Mouse (Mus musculus) forebrain, embryonic 15.5 days (tissue): ENCODE results near the gene Clpb. TPM values are rescaled to one million over a fixed set of nuclear protein-coding genes. Genes with fewer than 3 reads are reported as not detected.

Experiments
- ATAC-seq: fragments of 200-750 bp; cut with Nextera tagmentation; replicated peaks from 2 replicates; pipeline ENCODE4 v1.8.0; 2017; ENCODE audit warnings: mild to moderate bottlenecking, moderate TSS enrichment, moderate library complexity
- H3K27ac ChIP-seq: fragments of 300-500 bp; sonication (generic); replicated peaks from 2 replicates; pipeline ENCODE4 v1.5.1; 2015; ENCODE audit warnings: mild to moderate bottlenecking, inconsistent platforms
- H3K27me3 ChIP-seq: fragments of 300-500 bp; sonication (generic); 2 replicates; pipeline ENCODE4 v1.6.1; 2015; ENCODE audit warnings: inconsistent platforms
- H3K36me3 ChIP-seq: fragments of 300-500 bp; sonication (generic); 2 replicates; pipeline ENCODE4 v1.6.1; 2015; ENCODE audit warnings: mild to moderate bottlenecking, inconsistent platforms
- H3K4me1 ChIP-seq: fragments of 300-500 bp; sonication (generic); 2 replicates; pipeline ENCODE4 v1.6.1; 2015; ENCODE audit warnings: inconsistent platforms
- H3K4me2 ChIP-seq: fragments of 300-500 bp; sonication (generic); replicated peaks from 2 replicates; pipeline ENCODE4 v1.6.1; 2015; ENCODE audit warnings: mild to moderate bottlenecking, inconsistent platforms
- H3K4me3 ChIP-seq: fragments of 300-500 bp; sonication (generic); 2 replicates; pipeline ENCODE4 v1.5.1; 2015; ENCODE audit warnings: mild to moderate bottlenecking, inconsistent platforms
- H3K9ac ChIP-seq: fragments of 300-500 bp; sonication (generic); replicated peaks from 2 replicates; pipeline ENCODE4 v1.6.1; 2015; ENCODE audit warnings: mild to moderate bottlenecking, inconsistent platforms
- H3K9me3 ChIP-seq: fragments of 300-500 bp; sonication (generic); 2 replicates; pipeline ENCODE4 v1.6.1; 2016; ENCODE audit warnings: inconsistent platforms
- WGBS: fragments of 180-500 bp; shearing (Covaris S2); methylation state at CpG from one replicate; pipeline ENCODE4 v1.1.7; 2015; ENCODE audit warnings: mixed read lengths; 5-methylcytosine and 5-hydroxymethylcytosine counted together
- polyA plus RNA-seq: library from polyadenylated mRNA; unstranded; fragments of >200 nt; fragmentation: Nextera tagmentation; extraction: Ambion mirVana; gene quantifications from 2 replicates; pipeline ENCODE4 v1.2.1, GENCODE M21; 2015

Gene Clpb
- polyA plus RNA-seq, 1 experiment from 2014 or later = 48.0 TPM

DNA sequence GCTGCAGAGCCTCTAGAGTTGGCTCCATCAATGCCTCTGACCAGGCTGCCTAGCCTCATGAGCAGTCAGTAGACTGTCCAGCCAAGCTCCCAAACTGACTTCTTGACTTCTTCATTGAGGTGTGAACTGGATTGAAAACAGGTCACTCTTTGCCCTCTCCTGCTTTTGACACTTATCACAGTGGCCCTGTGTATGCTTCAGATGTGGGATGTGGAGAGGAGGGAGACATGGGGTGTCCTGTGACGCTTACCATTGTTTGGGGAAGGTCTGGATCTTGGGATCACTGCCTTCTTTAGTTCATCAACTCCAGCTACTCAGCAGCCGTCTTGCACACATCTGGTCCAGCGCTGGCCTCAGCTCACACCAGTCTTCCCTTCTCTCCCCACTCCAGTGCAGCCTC lies 36.9 kb downstream of the Clpb start:
- 68% methylated on average over 3 of the region's 3 CpGs for WGBS
- Histone ChIP-seq H3K27me3 (no peaks in the 10 kb centered on the region), H3K4me1 (peaks cover 14% of the 10 kb centered on the region), H3K9me3 (no peaks in the 10 kb centered on the region), H3K9ac (no peak overlapping the region), H3K4me2 (no peak overlapping the region), H3K27ac (no peak overlapping the region), H3K4me3 (no peak overlapping the region), H3K36me3 (no peaks in the 10 kb centered on the region)
- ATAC-seq = no peak

DNA sequence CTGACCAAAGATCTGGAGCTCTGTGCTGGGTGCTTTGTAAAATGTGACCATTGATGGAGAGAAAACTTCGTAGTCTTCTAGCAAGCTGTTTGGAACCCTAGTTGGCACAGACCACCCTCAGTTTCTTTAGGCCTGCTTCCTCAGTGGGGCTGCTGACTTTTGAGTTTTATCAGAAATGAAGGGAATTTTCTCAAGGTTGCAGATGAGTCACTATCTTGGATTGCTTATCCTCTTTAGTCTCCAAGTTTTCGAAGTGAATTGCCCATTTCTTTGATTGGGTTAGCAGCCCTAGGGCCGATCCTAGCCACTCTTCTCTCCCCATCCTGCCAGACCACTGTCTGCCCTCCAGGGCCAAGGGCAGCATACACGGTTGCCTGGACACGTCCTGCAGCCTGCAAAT lies 39.3 kb downstream of the Clpb start:
- Histone ChIP-seq H3K27me3 (no peaks in the 10 kb centered on the region), H3K9ac (no peak overlapping the region), H3K4me1 (0 out of 2 replicates have a peak, but pooled peaks cover 2% of the 10 kb centered on the region), H3K4me3 (no peak overlapping the region), H3K27ac (no peak overlapping the region), H3K4me2 (no peak overlapping the region), H3K36me3 (peaks cover 4% of the 10 kb centered on the region), H3K9me3 (no peaks in the 10 kb centered on the region)
- WGBS = 86% methylated on average over 5 of the region's 5 CpGs
- ATAC-seq = no peak

DNA sequence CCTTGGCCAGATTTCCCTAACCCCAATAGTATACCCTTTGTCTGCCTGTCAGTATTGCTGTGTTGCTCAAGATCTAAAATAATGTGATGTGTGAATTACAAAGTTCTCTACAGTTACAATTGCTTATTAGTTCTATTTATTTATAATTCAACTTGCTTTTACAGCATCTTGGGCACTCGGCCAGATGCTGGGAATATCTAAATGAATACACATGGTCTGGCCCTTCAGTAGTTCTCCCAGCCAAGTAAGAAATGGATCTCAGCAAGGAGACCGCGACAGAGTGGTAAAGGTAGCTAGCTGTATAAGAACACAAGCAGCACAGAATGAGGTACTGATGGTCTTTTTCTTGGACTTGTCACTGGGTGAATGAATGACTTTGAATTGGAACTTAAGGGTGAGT lies 46.2 kb downstream of the Clpb start:
- Histone ChIP-seq H3K27ac (no peak overlapping the region), H3K4me3 (no peak overlapping the region), H3K36me3 (peaks cover 7% of the 10 kb centered on the region), H3K27me3 (no peaks in the 10 kb centered on the region), H3K4me1 (no peaks in the 10 kb centered on the region), H3K9ac (no peak overlapping the region), H3K4me2 (no peak overlapping the region), H3K9me3 (no peaks in the 10 kb centered on the region)
- WGBS = 82% methylated on average over 3 of the region's 3 CpGs
- no peak for ATAC-seq

DNA sequence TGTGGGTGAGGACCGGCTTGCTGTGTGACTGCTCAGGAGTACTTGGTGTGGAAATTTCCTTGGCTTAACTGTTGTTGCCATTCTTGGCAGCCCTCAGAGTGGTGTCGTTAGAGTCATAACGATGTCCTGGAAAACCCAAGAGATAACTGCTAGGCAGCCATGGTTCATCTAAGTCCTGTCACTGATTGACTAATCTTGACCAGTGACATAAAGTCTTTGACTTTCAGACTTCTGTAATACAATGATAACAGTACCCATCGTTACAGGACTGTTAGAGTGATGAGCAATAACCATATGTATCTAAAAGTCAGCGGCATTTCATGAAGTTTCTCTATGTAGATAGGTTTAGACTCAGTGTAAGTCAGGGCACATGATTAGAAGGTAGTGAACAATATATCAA lies 46.8 kb downstream of the Clpb start:
- no peaks in the 10 kb centered on the region for H3K9me3 ChIP-seq
- H3K27ac ChIP-seq = no peak overlapping the region
- no peak overlapping the region for H3K4me3 ChIP-seq
- no peak for ATAC-seq
- no peaks in the 10 kb centered on the region for H3K27me3 ChIP-seq
- H3K36me3 ChIP-seq = peaks cover 7% of the 10 kb centered on the region
- WGBS = 89% methylated on average over 5 of the region's 5 CpGs
- no peak overlapping the region for H3K9ac ChIP-seq
- no peak overlapping the region for H3K4me2 ChIP-seq
- no peaks in the 10 kb centered on the region for H3K4me1 ChIP-seq

DNA sequence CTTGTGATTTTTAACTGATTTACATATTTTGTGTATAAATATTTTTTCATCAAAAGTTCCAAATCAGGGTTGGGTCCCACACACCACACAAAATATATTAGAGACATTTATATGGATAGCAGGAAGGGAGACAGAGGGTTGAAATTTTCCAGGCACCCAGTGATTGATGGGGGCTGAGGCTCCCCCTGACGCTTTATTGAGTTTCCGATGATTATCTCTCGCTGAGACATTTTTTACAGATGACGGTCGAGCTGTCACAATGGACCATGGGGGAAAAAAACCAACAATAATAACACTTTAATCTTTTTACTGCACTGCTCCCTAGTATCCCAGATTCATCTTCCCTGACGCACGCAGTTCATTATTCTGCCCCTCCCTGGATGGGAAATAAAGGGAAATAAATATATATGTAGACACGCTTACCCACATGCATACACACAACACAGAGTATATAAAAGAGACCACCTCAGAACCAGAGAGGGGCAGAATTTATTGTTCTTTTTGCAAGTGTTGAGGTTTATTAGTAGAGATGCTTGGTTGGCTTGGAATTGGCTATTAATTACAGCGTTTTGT lies 50.5 kb downstream of the Clpb start:
- Histone ChIP-seq H3K4me3 (no peak overlapping the region), H3K9me3 (no peaks in the 10 kb centered on the region), H3K36me3 (no peaks in the 10 kb centered on the region), H3K27ac (no peak overlapping the region), H3K4me2 (no peak overlapping the region), H3K4me1 (no peaks in the 10 kb centered on the region), H3K27me3 (no peaks in the 10 kb centered on the region), H3K9ac (no peak overlapping the region)
- WGBS = 89% methylated on average over 9 of the region's 9 CpGs
- no peak for ATAC-seq

DNA sequence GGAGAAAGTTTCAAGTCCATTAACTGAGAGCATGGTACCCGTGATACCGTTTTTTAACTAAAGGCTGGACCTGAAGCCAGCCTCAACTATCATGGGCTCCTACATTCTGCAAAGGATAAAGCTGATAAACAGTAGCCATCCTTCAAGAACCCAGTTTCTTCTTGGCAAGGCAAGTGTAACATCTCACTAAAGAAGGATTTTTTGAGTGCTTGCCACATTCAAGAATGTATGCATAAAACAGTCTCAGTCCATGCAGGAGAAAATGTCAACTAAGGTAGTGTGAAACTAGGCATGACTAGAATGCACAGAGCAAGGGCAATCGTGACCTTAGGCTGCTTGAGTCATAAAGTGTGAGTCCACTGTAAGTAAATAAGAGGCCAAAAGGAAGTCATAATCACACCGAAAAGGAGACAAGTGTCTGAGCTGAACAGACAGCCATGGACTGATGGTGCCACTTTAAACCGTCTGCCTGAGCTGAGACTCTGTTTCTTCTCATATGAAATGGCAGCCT lies 51.7 kb downstream of the Clpb start:
- Histone ChIP-seq H3K4me1 (no peaks in the 10 kb centered on the region), H3K4me2 (no peak overlapping the region), H3K9ac (no peak overlapping the region), H3K27me3 (no peaks in the 10 kb centered on the region), H3K36me3 (no peaks in the 10 kb centered on the region), H3K4me3 (no peak overlapping the region), H3K27ac (no peak overlapping the region), H3K9me3 (no peaks in the 10 kb centered on the region)
- 89% methylated on average over 5 of the region's 5 CpGs for WGBS
- ATAC-seq = no peak

DNA sequence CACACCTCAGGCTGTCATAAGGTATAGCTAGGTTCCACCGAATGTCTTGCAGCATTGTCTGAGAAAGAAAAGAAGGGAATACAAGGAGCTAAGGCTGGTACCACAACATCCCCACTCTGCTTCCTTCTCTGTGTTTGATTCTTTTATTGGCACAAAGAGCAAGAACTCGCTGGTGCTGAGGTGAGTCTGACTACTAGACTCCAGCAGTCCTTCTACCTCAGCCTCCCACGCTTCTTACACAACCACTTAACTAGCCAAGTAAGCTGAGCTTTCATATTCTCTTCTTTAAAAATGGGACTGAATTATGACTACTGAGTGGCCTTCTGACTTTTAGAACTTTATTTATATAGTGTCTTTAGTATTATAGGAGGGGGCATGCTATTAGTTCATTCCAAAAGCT lies 56.9 kb downstream of the Clpb start:
- WGBS = 87% methylated on average over 3 of the region's 3 CpGs
- Histone ChIP-seq H3K9me3 (no peaks in the 10 kb centered on the region), H3K27ac (no peak overlapping the region), H3K4me2 (no peak overlapping the region), H3K27me3 (no peaks in the 10 kb centered on the region), H3K36me3 (no peaks in the 10 kb centered on the region), H3K4me1 (no peaks in the 10 kb centered on the region), H3K4me3 (no peak overlapping the region), H3K9ac (no peak overlapping the region)
- no peak for ATAC-seq

DNA sequence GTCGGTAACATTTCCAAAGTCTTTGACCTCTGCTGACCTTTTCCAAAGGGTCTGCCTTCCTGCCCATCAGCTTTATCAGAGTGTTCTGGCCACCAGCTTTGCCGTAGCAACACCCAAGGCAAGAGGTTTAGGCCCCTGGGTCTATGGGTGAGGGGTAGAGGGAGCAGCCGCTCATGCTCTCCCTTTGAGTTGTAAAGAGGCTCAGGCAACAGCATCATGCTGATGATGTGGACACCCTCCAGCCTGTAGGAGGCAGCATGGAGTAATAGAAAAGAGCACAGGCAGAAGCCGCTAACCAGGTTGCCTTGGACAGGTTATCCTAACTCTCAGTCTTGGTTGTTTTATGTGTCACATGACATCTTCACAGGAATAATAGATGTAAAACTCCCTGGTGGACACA lies 61.6 kb downstream of the Clpb start:
- Histone ChIP-seq H3K4me2 (no peak overlapping the region), H3K27me3 (no peaks in the 10 kb centered on the region), H3K27ac (no peak overlapping the region), H3K9me3 (no peaks in the 10 kb centered on the region), H3K9ac (no peak overlapping the region), H3K36me3 (no peaks in the 10 kb centered on the region), H3K4me3 (no peak overlapping the region), H3K4me1 (0 out of 2 replicates have a peak, but pooled peaks cover 3% of the 10 kb centered on the region)
- ATAC-seq = no peak; the same call in 1 of the 2 replicates
- WGBS = 37% methylated on average over 4 of the region's 4 CpGs

DNA sequence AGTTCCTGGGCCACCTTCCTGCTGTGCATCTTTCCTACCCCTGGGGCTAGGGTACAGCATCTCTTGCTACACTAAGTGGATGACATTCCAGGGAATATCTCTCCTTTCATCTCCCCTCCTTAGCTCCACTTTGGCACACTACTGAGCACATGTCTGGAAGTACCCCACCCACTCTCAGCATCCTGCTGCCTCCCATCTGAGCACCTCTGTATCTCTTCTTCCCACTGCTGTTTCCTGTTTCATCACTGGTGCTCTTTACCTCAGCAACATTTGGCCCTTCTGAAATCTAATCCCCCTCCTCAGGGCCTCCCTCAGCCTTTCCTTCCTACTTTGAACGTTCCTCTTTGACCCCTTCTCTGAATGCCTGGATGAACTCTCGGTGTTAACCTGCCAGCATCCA lies 63.5 kb downstream of the Clpb start:
- no peak for ATAC-seq

DNA sequence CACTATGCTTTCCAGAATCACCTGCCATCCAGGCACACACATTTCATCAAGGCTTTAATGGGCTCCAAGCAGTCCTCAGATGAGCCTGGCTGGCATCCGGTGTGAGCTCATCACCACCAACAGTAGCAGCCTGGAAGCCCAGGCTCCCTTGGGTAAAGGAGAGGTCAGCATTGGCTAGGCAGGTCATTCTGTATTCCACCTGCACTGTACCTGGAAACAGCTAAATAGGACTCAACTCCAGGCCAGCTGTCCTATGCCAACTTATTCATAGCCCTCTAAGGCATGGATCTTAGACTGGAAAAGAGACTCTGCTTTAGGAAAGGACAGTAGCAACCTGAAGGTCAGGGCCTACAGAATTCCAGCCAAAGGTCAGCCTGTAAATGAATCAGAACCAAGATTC lies 68.7 kb downstream of the Clpb start:
- H3K27ac ChIP-seq = no peak overlapping the region
- H3K4me2 ChIP-seq = no peak overlapping the region
- no peaks in the 10 kb centered on the region for H3K36me3 ChIP-seq
- H3K9ac ChIP-seq = no peak overlapping the region
- H3K27me3 ChIP-seq = no peaks in the 10 kb centered on the region
- H3K4me3 ChIP-seq = no peak overlapping the region
- H3K9me3 ChIP-seq = no peaks in the 10 kb centered on the region
- 84% methylated on average over 1 of the region's 1 CpGs for WGBS
- no peak for ATAC-seq
- H3K4me1 ChIP-seq = 0 out of 2 replicates have a peak, but pooled peaks cover 3% of the 10 kb centered on the region

More for the DNA sequence above, 63.5 kb downstream of the Clpb start:
- Histone ChIP-seq H3K4me3 (no peak overlapping the region), H3K9me3 (no peaks in the 10 kb centered on the region), H3K4me1 (0 out of 2 replicates have a peak, but pooled peaks cover 3% of the 10 kb centered on the region), H3K4me2 (no peak overlapping the region), H3K27ac (no peak overlapping the region), H3K27me3 (no peaks in the 10 kb centered on the region), H3K36me3 (no peaks in the 10 kb centered on the region), H3K9ac (no peak overlapping the region)
- 45% methylated on average over 2 of the region's 2 CpGs for WGBS

DNA sequence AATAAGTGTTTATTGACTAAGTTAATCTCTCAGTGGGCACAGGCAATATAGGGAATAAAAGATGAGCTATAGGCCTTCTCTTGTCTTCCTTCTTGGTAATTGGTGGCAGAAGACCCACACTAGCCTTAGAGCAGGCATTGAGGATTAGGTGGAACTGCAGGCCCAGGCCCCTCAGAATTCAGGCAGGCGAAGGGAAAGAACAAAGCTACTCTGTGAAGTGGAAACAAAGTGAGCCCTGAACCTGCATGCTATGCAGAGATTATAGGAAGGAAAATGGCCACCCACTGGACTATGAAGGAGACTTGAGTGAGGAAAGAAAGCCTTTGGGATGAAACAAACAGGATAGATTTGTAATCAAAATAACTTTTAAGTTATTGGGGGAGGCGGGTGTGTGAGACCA lies 69.6 kb downstream of the Clpb start:
- H3K4me1 ChIP-seq = 0 out of 2 replicates have a peak, but pooled peaks cover 3% of the 10 kb centered on the region
- no peaks in the 10 kb centered on the region for H3K27me3 ChIP-seq
- no peak overlapping the region for H3K27ac ChIP-seq
- H3K4me3 ChIP-seq = no peak overlapping the region
- H3K9ac ChIP-seq = no peak overlapping the region
- no peak for ATAC-seq
- H3K4me2 ChIP-seq = no peak overlapping the region
- H3K36me3 ChIP-seq = no peaks in the 10 kb centered on the region
- H3K9me3 ChIP-seq = no peaks in the 10 kb centered on the region
- WGBS = 40% methylated on average over 2 of the region's 2 CpGs

DNA sequence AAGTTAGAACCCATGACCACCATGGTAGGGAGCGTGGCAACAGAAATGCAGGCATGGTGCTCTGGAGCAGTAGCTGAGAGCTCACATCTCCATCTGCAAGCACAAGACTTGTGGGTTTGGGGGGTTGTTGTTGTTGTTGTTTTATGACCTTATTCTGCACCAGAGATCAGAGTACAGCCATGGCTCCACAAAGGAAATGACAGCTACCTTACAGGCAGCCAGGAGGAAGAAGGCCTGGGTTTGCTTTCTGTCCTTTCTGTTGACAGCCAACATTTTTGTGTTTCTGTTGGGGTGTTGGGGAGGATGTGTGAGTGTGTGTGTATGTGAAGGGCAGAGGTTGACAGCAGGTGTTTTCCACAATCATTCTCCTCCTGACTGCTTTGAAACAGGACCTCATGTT lies 71.9 kb downstream of the Clpb start:
- H3K4me3 ChIP-seq = no peak overlapping the region
- no peaks in the 10 kb centered on the region for H3K36me3 ChIP-seq
- H3K9ac ChIP-seq = no peak overlapping the region
- H3K4me1 ChIP-seq = 0 out of 2 replicates have a peak, but pooled peaks cover 3% of the 10 kb centered on the region
- no peaks in the 10 kb centered on the region for H3K27me3 ChIP-seq
- no peak for ATAC-seq
- no peak overlapping the region for H3K27ac ChIP-seq
- no peaks in the 10 kb centered on the region for H3K9me3 ChIP-seq
- no peak overlapping the region for H3K4me2 ChIP-seq
- 100% methylated on average over 1 of the region's 1 CpGs for WGBS

DNA sequence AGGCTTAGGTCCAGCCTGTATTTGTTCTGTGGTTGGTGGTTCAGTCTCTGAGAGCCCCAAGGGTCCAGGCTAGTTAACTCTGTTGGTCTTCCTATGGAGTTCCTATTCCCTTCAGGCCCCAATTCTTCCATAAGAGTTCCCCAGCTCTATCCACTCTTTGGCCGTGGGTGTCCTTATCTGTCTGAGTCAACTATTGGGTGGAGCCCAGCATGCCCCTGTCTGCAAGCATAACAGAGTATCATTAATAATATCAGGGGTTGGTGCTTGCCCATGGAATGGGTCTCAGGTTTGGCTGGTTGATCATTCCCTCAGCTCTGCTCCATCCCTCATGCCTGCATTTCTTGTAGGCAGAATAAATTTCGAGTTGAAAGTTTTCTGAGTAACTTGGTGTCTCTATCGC lies 74.3 kb downstream of the Clpb start:
- no peak overlapping the region for H3K4me3 ChIP-seq

More for the DNA sequence above, 74.3 kb downstream of the Clpb start:
- H3K9ac ChIP-seq = no peak overlapping the region
- 81% methylated on average over 3 of the region's 3 CpGs for WGBS
- no peaks in the 10 kb centered on the region for H3K9me3 ChIP-seq
- H3K36me3 ChIP-seq = no peaks in the 10 kb centered on the region
- ATAC-seq = no peak
- H3K4me2 ChIP-seq = no peak overlapping the region
- no peaks in the 10 kb centered on the region for H3K27me3 ChIP-seq
- 0 out of 2 replicates have a peak, but pooled peaks cover 3% of the 10 kb centered on the region for H3K4me1 ChIP-seq
- no peak overlapping the region for H3K27ac ChIP-seq
